Mouse (Mus musculus): ENCODE data around the gene Serpina3m. TPM values are rescaled to one million over a fixed set of nuclear protein-coding genes. Genes with fewer than 3 reads are reported as not detected.
"Not testable (repeated sequence)": the region's sequence is repeated elsewhere in the genome, so short reads cannot be mapped to it uniquely, and the experiment has no call there.

Gene Serpina3m
- polyA plus RNA-seq, 1 experiment, result not detected

DNA sequence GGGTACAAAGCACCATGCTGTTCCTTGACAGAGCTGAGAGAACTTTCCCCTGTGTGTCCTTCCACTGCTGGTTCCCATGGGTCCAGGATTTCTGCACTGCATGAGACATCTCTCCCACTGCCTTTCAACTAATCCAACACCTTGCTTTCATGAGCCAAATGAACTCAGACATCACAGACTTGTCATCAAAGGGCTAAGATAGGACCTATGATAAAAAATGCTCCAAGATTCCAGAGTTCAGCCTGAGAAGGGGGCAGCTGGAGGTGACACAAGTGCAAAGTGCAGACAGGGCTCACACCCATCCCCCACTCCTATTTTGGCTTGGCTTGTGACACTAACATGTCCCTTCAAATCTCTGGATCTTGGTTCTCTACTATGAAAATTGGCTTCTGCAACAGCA lies 50.2 kb downstream of the Serpina3m start:
- no peak overlapping the region for H3K4me3 ChIP-seq (ENCODE audit: insufficient read depth, low read length)
- no peaks in the 10 kb centered on the region for H3K4me1 ChIP-seq (ENCODE audit: control insufficient read depth, insufficient read depth, low read length)
- TF ChIP-seq CTCF (IDR thresholded peaks at IDR 0.05; ENCODE audit: borderline replicate concordance, insufficient read depth, low read length) (no peak), POLR2A (IDR thresholded peaks at IDR 0.05; ENCODE audit: low read depth, low read length) (no peak)
- H3K27ac ChIP-seq (ENCODE audit: insufficient read depth, low read length), result no peak overlapping the region

DNA sequence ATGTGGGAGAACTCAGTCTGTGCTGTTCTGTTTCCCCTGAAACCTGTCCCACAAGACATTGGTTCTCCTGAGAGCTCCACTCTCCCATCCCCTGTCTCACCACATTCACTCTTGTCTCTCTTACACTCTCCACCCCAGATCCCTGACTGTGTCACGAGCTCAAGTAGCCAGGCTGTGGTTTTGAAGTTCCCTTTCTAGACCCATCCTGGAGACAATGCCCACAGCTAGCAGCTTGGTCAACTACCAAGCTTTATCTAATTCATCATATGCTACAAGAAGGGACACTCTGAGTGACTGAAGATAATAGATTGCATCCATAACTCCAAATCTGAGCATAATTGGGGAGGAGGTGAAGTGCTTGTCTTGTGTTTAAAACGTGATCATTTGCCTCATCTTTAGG lies 52.8 kb downstream of the Serpina3m start:
- not testable (repeated sequence) for H3K27ac ChIP-seq (ENCODE audit: insufficient read depth, low read length); H3K4me1 ChIP-seq (ENCODE audit: control insufficient read depth, insufficient read depth, low read length); H3K4me3 ChIP-seq (ENCODE audit: insufficient read depth, low read length)

DNA sequence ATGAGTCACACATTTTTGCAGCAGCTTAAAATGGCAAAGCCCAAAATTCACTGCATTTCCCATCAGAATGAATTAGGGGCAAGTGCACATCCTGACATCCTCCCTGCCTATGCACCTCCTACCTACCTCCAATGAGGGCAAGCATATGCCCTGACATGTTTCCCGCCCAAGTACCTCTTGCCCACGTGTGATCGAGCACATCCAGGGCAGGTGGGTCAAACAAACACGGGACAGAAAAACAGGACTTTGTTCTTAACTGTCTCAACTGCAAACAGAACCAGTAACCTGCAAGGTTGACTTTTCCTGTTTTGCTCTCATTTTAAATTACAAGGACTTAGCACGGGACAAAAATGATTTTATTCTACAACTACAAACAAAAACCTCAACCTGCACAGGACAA lies 65.7 kb downstream of the Serpina3m start:
- no peak overlapping the region for H3K4me3 ChIP-seq (ENCODE audit: insufficient read depth, low read length)
- no peak overlapping the region for H3K27ac ChIP-seq (ENCODE audit: insufficient read depth, low read length)
- TF ChIP-seq POLR2A (IDR thresholded peaks at IDR 0.05; ENCODE audit: low read depth, low read length) (no peak), CTCF (IDR thresholded peaks at IDR 0.05; ENCODE audit: borderline replicate concordance, insufficient read depth, low read length) (no peak)
- H3K4me1 ChIP-seq (ENCODE audit: control insufficient read depth, insufficient read depth, low read length), result peaks cover 3% of the 10 kb centered on the region

- Histone ChIP-seq H3K4me3 (ENCODE audit: insufficient read depth, low read length) (no peak within 1 kb of the TSS), H3K4me1 (ENCODE audit: control insufficient read depth, insufficient read depth, low read length) (peaks cover 3% of the 10 kb centered on the region), H3K27ac (ENCODE audit: insufficient read depth, low read length) (no peak within 1 kb of the TSS)
- TF ChIP-seq POLR2A (IDR thresholded peaks at IDR 0.05; ENCODE audit: low read depth, low read length) (no peak), CTCF (IDR thresholded peaks at IDR 0.05; ENCODE audit: borderline replicate concordance, insufficient read depth, low read length) (no peak)
Measured at GRCm38 (mm10) chr12:104406454-104406885, 68.2 kb downstream of the Serpina3m start, which contains the start of gene Serpina3n. Serpina3n (plus strand) TSS chr12:104406729.

GRCm38 (mm10) chr12:104412507-104412906 lies 74.2 kb downstream of the Serpina3m start:
- Histone ChIP-seq H3K4me3 (ENCODE audit: insufficient read depth, low read length) (no peak overlapping the region), H3K27ac (ENCODE audit: insufficient read depth, low read length) (no peak overlapping the region), H3K4me1 (ENCODE audit: control insufficient read depth, insufficient read depth, low read length) (peaks cover 12% of the 10 kb centered on the region)
- no peak for TF ChIP-seq CTCF (IDR thresholded peaks at IDR 0.05; ENCODE audit: borderline replicate concordance, insufficient read depth, low read length)
- no peak for TF ChIP-seq POLR2A (IDR thresholded peaks at IDR 0.05; ENCODE audit: low read depth, low read length)

DNA sequence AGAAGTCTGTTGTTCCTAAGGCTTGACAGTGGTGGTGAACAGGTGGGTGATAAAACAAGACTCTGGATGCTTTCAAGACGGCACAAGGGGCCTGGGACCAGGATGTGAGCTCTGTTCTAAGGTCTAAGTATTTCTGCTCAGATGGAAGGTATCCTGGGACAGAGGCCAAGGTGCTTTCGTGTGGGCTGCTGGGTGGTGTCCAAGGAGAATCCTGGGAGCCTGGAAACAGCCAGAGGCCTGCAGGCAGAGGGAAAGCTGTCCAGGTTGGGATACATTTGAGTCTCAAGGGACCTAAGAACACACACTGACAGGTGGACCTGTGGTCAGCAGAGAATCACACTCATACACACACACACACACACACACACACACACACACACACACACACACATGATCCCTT lies 76.3 kb downstream of the Serpina3m start:
- H3K27ac ChIP-seq (ENCODE audit: insufficient read depth, low read length), result 0 out of 2 replicates have a peak overlapping the region, but pooled peaks have one; percentile 72
- TF ChIP-seq CTCF (IDR thresholded peaks at IDR 0.05; ENCODE audit: borderline replicate concordance, insufficient read depth, low read length) (no peak), POLR2A (IDR thresholded peaks at IDR 0.05; ENCODE audit: low read depth, low read length) (no peak)
- peaks cover 14% of the 10 kb centered on the region for H3K4me1 ChIP-seq (ENCODE audit: control insufficient read depth, insufficient read depth, low read length)
- no peak overlapping the region for H3K4me3 ChIP-seq (ENCODE audit: insufficient read depth, low read length)

GRCm38 (mm10) chr12:104415625-104416315 lies 77.5 kb downstream of the Serpina3m start:
- Histone ChIP-seq H3K27ac (ENCODE audit: insufficient read depth, low read length) (peak overlapping the region; percentile 91), H3K4me3 (ENCODE audit: insufficient read depth, low read length) (no peak overlapping the region), H3K4me1 (ENCODE audit: control insufficient read depth, insufficient read depth, low read length) (peaks cover 14% of the 10 kb centered on the region)
- TF ChIP-seq POLR2A (IDR thresholded peaks at IDR 0.05; ENCODE audit: low read depth, low read length) (no peak), CTCF (IDR thresholded peaks at IDR 0.05; ENCODE audit: borderline replicate concordance, insufficient read depth, low read length) (no peak)

DNA sequence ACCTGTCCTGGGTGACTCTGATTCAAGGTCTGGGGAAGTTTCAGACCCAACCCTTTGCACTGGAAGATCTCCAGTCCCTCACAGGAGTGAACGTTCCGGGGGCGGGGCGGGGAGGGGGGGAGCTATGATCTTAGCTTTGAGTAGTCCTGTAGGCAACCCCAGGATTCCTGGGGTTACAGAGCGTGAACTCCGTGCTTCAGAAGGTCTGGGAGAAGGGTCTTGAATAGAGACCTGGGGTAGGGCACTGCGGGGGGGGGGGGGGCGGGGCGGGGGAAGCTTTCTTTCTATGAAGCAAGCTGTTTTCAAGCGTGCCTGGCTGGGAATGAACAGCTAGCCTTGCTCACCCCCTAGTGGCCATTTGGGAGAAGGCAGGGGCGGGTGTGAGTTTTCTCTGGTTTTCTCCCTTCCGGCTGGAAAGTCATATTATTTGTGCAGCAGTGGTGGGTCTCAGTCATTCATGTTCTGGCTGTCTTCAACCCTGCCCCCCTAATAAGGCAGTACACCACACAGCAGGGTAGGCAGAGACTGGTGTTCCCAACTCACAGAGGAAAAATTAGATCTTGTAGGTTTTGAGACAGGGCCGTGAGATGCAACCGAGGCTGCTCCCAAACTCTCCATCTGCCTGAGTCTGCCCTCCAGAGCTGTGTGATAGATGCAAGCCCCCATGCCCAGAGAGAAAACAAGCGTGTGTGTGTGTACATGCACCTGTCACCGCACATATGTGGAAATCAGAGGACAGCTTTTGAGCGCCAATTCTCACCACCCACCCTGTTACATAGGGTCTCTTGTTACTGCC lies 80.3 kb downstream of the Serpina3m start:
- Histone ChIP-seq H3K4me3 (ENCODE audit: insufficient read depth, low read length) (no peak overlapping the region), H3K27ac (ENCODE audit: insufficient read depth, low read length) (no peak overlapping the region), H3K4me1 (ENCODE audit: control insufficient read depth, insufficient read depth, low read length) (peaks cover 20% of the 10 kb centered on the region)
- TF ChIP-seq POLR2A (IDR thresholded peaks at IDR 0.05; ENCODE audit: low read depth, low read length) (no peak), CTCF (IDR thresholded peaks at IDR 0.05; ENCODE audit: borderline replicate concordance, insufficient read depth, low read length) (peak; percentile 72; the same call in 1 of the 2 replicates)

GRCm38 (mm10) chr12:104419136-104419462 lies 80.8 kb downstream of the Serpina3m start:
- Histone ChIP-seq H3K27ac (ENCODE audit: insufficient read depth, low read length) (no peak overlapping the region), H3K4me3 (ENCODE audit: insufficient read depth, low read length) (no peak overlapping the region), H3K4me1 (ENCODE audit: control insufficient read depth, insufficient read depth, low read length) (peaks cover 20% of the 10 kb centered on the region)
- TF ChIP-seq POLR2A (IDR thresholded peaks at IDR 0.05; ENCODE audit: low read depth, low read length) (no peak), CTCF (IDR thresholded peaks at IDR 0.05; ENCODE audit: borderline replicate concordance, insufficient read depth, low read length) (peak; percentile 61; the same call in 1 of the 2 replicates)
